Mouse (Mus musculus) liver, embryonic 16.5 days (tissue): Measurements from ENCODE around the gene Matn1. TPM values are rescaled to one million over a fixed set of nuclear protein-coding genes. Genes with fewer than 3 reads are reported as not detected.

Experiments
- ATAC-seq: fragments of 200-750 bp; cut with Nextera tagmentation; 2 replicates; pipeline ENCODE4 v1.8.0; 2017; ENCODE audit warnings: low read depth, mild to moderate bottlenecking, moderate number of reproducible peaks, moderate library complexity
- H3K27ac ChIP-seq: fragments of 300-500 bp; sonication (generic); 2 replicates; pipeline ENCODE4 v1.5.1; 2014; ENCODE audit warnings: mild to moderate bottlenecking, low read length
- H3K27me3 ChIP-seq: fragments of 300-500 bp; sonication (generic); 2 replicates; pipeline ENCODE4 v1.6.1; 2014; ENCODE audit warnings: low read depth, low read length, mixed read lengths; ENCODE audit not compliant: control insufficient read depth, insufficient read depth
- H3K36me3 ChIP-seq: fragments of 300-500 bp; sonication (generic); 2 replicates; pipeline ENCODE4 v1.6.1; 2014; ENCODE audit warnings: mild to moderate bottlenecking; ENCODE audit not compliant: control insufficient read depth, insufficient read depth
- H3K4me1 ChIP-seq: fragments of 300-500 bp; sonication (generic); 2 replicates; pipeline ENCODE4 v1.6.1; 2014; ENCODE audit warnings: low read depth, low read length, mixed read lengths; ENCODE audit not compliant: control insufficient read depth
- H3K4me2 ChIP-seq: fragments of 300-500 bp; sonication (generic); 2 replicates; pipeline ENCODE4 v1.6.1; 2014; ENCODE audit warnings: low read depth, low read length, mixed read lengths
- H3K4me3 ChIP-seq: fragments of 300-500 bp; sonication (generic); 2 replicates; pipeline ENCODE4 v1.5.1; 2014; ENCODE audit warnings: low read depth, mild to moderate bottlenecking, low read length
- H3K9ac ChIP-seq: fragments of 300-500 bp; sonication (generic); 2 replicates; pipeline ENCODE4 v1.6.1; 2014; ENCODE audit warnings: low read depth, low read length
- H3K9me3 ChIP-seq: fragments of 300-500 bp; sonication (generic); replicated peaks from 2 replicates; pipeline ENCODE4 v1.6.1; 2016; ENCODE audit warnings: low read length; ENCODE audit not compliant: control insufficient read depth
- WGBS: fragments of 180-500 bp; shearing (Covaris S2); extraction: QIAGEN DNeasy Blood & Tissue Kit; methylation state at CpG from one replicate; pipeline ENCODE4 v1.1.7; 2014; ENCODE audit not compliant: insufficient replicate concordance; 5-methylcytosine and 5-hydroxymethylcytosine counted together
- polyA plus RNA-seq: library from polyadenylated mRNA; unstranded; fragments of >200 nt; fragmentation: Nextera tagmentation; extraction: Ambion mirVana; gene quantifications from 2 replicates; pipeline ENCODE4 v1.2.1, GENCODE M21; 2015

Matn1 gene
- polyA plus RNA-seq, 1 experiment from 2014 or later = 0.04 TPM

DNA sequence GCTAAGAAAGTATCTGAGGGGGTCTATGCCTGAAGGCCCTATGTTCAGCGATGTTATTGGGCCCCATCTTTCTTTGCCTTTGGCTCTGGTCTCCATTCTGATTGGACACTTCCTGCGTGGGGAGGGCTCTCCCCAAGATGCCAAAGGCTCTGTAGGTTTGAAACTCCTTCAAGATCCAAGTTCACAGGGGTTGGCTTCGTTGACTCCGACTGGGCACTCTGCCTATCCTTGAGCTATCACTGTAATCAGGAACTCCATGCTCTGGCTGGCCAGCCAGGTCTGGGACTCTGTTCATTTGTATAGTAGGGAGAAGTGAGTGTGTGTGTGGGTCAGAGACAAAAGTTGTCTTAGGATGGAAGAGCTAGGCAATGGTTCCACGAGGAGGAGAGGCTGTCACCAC is 14.6 kb downstream of the Matn1 start:
- Histone ChIP-seq H3K36me3 (no peaks in the 10 kb centered on the region), H3K27me3 (no peaks in the 10 kb centered on the region), H3K4me1 (no peaks in the 10 kb centered on the region), H3K27ac (no peak overlapping the region), H3K4me3 (no peak overlapping the region), H3K4me2 (no peak overlapping the region), H3K9me3 (no peaks in the 10 kb centered on the region), H3K9ac (no peak overlapping the region)
- ATAC-seq = no peak
- 41% methylated on average over 5 of the region's 5 CpGs for WGBS

DNA sequence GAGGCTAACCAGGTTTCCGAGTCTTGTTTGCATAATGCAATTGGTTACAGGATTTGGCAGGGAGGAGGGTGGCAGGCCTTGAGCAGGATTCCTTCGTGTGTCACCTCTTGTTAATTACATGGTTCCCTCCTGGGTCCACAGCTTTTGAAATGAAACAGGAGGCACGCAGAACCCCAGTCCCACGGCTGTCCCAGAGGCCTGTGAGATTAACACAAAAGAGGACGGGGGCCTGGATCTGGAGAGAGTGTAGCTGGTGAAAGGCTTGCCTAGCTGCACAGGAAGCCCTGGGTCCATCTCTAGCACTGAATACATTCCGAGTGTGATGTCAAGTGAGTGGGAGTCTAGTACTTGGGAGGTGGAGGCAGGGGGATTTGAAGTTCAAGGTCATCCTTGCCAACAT is 15.5 kb downstream of the Matn1 start:
- 47% methylated on average over 6 of the region's 6 CpGs for WGBS

DNA sequence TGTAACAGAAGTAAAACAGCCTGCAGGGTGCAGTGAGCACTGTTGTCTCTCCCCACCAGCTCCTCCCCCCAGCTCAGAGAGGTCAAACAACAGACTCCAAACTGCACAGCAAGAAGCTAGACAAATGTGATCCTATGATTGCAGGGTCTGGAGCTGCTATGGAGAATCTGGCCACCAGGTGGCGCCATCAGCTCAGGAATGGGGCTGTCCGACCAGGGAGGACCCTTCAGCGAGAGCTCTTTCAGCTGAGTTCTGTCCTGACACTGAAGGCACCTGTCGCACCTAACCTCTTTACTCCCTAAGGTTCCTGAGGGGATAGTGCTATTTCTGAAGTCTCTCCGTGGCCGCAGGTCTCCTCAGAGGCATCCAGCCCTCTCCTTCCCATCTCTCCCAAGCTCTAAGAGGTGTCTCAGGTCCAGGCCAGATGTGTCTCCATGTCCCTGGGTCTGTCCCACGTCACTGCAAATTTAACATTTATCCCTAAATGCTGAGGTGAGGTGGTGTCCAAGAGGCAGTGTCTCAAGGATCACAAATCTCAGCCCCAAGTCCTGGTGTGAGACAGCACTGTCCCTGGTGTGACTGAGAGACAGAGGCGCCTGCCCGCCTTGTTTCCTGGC is 16.0 kb downstream of the Matn1 start:
- Histone ChIP-seq H3K4me2 (no peak overlapping the region), H3K9ac (no peak overlapping the region), H3K27ac (no peak overlapping the region), H3K4me3 (no peak overlapping the region), H3K9me3 (no peaks in the 10 kb centered on the region), H3K4me1 (no peaks in the 10 kb centered on the region), H3K36me3 (no peaks in the 10 kb centered on the region), H3K27me3 (no peaks in the 10 kb centered on the region)
- no peak for ATAC-seq
- WGBS = 15% methylated on average over 9 of the region's 9 CpGs

More for the DNA sequence above, 15.5 kb downstream of the Matn1 start:
- no peaks in the 10 kb centered on the region for H3K27me3 ChIP-seq
- H3K4me3 ChIP-seq = no peak overlapping the region
- no peaks in the 10 kb centered on the region for H3K9me3 ChIP-seq
- H3K9ac ChIP-seq = no peak overlapping the region
- H3K4me1 ChIP-seq = no peaks in the 10 kb centered on the region
- H3K4me2 ChIP-seq = no peak overlapping the region
- H3K27ac ChIP-seq = no peak overlapping the region
- no peak for ATAC-seq
- no peaks in the 10 kb centered on the region for H3K36me3 ChIP-seq

DNA sequence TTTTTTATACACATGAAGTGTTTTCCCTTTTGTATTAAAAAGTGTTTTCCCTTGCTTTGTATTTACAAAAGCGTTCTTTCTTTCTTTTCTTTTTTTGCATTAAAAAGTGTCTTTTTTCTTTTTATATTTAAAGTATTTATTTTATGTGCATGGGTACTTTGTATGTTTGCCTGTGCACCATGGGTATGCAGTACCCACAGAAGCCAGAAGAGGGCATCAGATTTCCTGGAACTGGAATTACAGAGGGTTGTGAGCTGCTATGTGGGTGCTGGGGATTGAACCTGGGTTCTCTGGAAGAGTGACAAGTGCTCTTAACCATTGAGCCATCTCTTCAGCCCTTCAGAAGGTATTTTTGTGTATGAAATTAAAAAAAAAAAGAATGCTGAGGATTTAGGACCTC is 27.1 kb downstream of the Matn1 start:
- H3K36me3 ChIP-seq = no peaks in the 10 kb centered on the region
- no peak overlapping the region for H3K27ac ChIP-seq
- no peak overlapping the region for H3K4me2 ChIP-seq
- H3K27me3 ChIP-seq = no peaks in the 10 kb centered on the region
- H3K4me3 ChIP-seq = no peak overlapping the region
- H3K9me3 ChIP-seq = no peaks in the 10 kb centered on the region
- H3K4me1 ChIP-seq = no peaks in the 10 kb centered on the region
- no peak overlapping the region for H3K9ac ChIP-seq
- 78% methylated on average over 1 of the region's 1 CpGs for WGBS
- no peak for ATAC-seq

DNA sequence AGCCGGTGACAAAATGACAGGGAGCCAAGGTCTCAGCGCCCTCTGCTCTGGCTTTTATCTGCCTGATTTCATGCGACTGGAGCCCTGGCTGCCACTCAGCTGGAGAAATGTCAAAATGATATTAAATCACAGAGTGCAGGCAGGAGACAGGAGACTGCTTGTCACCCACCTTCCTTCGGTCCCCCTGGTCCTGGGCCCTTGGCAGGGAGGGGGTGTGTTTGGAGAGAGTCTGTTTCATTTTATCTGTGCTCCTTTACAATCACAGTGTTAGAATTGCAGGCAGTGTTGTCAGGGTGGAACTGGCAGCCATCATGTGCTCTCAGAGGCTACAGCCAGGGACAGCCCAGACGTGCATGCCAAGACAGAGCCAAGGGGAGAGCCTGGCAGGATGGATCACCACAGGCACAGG is 28.2 kb downstream of the Matn1 start:
- Histone ChIP-seq H3K9me3 (no peaks in the 10 kb centered on the region), H3K4me1 (no peaks in the 10 kb centered on the region), H3K36me3 (no peaks in the 10 kb centered on the region), H3K9ac (no peak overlapping the region), H3K4me3 (no peak overlapping the region), H3K27me3 (no peaks in the 10 kb centered on the region), H3K27ac (no peak overlapping the region), H3K4me2 (no peak overlapping the region)
- WGBS = 60% methylated on average over 5 of the region's 5 CpGs
- no peak for ATAC-seq

DNA sequence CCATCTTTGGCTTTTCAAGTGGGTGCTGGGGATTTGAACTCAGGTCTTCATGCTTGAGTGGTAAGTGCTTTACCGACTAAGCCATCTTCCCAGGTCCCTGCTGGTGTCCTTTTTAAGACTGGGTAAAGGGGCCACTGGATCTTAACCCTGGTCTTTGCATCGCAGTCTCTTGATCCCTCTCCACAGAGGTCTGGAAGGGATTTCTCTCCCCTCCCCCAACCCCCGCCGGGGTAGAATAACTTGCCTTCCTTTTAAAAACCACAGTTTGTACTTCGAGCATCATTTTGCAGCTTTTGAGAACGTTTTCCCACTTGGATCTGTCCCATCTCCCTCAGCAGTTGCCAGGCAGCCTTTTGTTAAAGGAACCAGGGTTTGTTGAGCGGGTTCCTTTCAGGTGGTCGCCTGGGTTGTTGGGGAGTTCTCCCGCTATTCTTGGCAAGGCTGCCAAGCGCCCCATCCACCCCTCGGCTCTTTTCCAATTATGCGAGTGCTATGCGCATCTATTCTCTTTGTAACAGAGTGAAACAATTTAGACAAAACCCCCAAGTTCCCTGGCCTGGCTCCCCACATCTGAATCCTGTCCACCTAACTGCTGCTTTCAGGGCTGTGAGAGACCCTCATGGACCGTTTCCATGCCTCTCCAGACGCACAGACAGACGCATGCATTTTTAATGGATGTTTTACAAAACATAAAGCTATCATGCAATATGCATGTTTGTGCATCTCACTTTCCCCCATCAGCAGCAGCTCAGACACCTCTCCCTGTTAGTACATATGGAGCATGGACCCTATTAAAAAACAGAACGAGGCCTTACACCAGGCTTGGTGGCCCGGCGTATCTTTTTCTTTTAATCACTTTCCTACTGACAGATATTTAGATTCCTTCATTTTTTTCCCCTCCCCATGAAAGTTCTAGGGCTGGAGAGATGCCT is 29.4 kb downstream of the Matn1 start:
- Histone ChIP-seq H3K36me3 (no peaks in the 10 kb centered on the region), H3K27me3 (no peaks in the 10 kb centered on the region), H3K9me3 (no peaks in the 10 kb centered on the region), H3K4me1 (no peaks in the 10 kb centered on the region), H3K27ac (no peak overlapping the region), H3K4me3 (no peak overlapping the region), H3K4me2 (no peak overlapping the region), H3K9ac (no peak overlapping the region)
- ATAC-seq = no peak
- 64% methylated on average over 19 of the region's 19 CpGs for WGBS

DNA sequence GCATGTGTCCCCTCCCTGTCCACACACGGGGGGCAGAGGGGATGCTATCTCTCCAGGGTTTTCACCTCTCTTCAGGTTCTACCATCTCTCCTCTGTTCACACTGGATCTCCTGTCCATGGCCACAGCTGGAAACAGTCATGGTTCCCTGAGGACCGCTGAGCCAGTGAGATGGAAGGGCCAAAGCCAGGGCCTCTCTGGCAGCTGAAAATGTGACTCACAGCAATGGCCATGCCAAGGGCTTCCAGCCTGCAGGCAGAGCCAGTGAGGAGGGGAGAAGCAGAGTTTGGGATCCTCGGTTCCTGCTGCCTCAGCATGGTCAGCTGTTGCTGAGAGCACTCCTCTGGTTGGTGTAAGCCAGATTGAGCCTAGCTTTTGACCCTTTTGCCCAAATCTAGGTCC is 34.8 kb downstream of the Matn1 start:
- H3K9ac ChIP-seq = no peak overlapping the region
- 49% methylated on average over 3 of the region's 3 CpGs for WGBS
- no peaks in the 10 kb centered on the region for H3K27me3 ChIP-seq
- no peaks in the 10 kb centered on the region for H3K4me1 ChIP-seq
- no peak overlapping the region for H3K4me3 ChIP-seq
- ATAC-seq = no peak
- H3K4me2 ChIP-seq = no peak overlapping the region
- H3K9me3 ChIP-seq = no peaks in the 10 kb centered on the region
- H3K36me3 ChIP-seq = no peaks in the 10 kb centered on the region
- no peak overlapping the region for H3K27ac ChIP-seq

DNA sequence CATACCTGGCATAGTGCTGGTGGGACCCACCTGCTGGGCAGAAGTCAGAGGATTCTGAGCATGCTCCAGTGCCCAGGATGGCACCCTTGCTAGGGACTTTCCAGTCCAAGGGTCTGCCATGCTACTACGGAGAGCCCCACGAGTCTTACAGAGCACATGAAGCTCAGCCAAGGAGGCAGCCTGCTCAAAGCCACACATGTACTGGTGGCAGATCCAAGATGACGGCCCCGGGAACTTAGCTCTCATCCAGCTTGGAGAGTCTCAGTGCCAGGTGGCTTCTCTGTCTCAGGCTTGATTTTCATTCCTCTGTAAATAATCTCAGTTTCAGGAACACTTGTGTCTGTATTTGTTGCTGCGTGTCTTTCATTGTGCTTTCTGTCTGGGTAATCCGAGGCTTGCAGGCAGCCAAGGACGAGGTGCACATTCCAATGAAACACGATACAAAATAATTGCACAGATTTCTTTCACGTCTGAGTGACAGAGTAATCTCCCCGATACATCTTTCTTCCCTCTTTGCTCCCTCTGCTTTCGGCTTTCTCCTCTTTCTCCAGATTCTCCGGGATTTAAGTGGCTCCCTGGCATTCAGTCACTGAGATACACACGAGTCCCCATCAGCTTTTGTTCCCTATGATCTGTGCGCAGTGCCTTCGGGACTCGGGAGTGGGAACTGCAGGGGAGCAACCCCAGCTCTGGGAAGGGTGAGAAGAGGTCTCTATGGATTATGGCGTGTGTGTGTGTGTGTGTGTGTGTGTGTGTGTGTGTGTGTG is 40.4 kb downstream of the Matn1 start:
- Histone ChIP-seq H3K9ac (no peak overlapping the region), H3K27me3 (no peaks in the 10 kb centered on the region), H3K4me2 (no peak overlapping the region), H3K36me3 (no peaks in the 10 kb centered on the region), H3K27ac (no peak overlapping the region), H3K4me1 (no peaks in the 10 kb centered on the region), H3K9me3 (no peaks in the 10 kb centered on the region), H3K4me3 (no peak overlapping the region)
- 55% methylated on average over 17 of the region's 17 CpGs for WGBS
- no peak for ATAC-seq
